Mouse (Mus musculus) megakaryocyte, embryonic 14.5 days (primary cell): ENCODE data around the gene Gm20388.

ENCODE experiments used
- FLI1 ChIP-seq: IDR thresholded peaks from 2 replicates; pipeline ENCODE4 v1.6.1; 2012; ENCODE audit warnings: low read length, inconsistent platforms, mixed read lengths
- GATA1 ChIP-seq: IDR thresholded peaks from 3 replicates; pipeline ENCODE4 v1.6.1; 2012; ENCODE audit warnings: mixed read lengths, low read length, inconsistent platforms, borderline replicate concordance

- TF ChIP-seq GATA1, result no peak
- no peak for TF ChIP-seq FLI1
Measured at GRCm38 (mm10) chr8:120113758-120114255, 203.2 kb downstream of the Gm20388 start, which contains the start of gene 6430548M08Rik.
